Mouse (Mus musculus) lung, postnatal 25 days (tissue): ENCODE data around the gene Nrip1.

Source experiments
- DNase-seq: peaks from one replicate; pipeline ENCODE4 v3.0.0; 2022; ENCODE audit warnings: low spot score

Gene Nrip1

DNA sequence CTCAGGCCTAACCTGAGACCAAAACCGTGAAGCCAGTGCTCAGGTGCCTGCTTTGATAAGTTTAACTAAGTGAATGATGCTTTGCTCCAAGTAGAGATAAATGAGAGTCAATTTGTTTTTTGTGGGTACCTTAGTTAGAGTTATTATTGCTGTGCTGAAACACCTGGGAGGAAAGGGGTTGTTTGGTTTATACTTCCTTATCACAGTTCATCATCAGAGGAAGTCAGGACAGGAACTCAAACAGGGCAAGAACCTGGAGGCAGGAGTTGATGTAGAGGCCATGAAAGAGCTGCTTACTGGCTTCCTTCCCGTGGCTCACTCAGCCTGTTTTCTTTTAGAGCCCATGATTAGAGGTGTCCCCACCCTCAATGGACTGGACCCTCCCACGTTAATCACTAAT is 89.8 kb downstream of the Nrip1 start:
- no peak for DNase-seq

DNA sequence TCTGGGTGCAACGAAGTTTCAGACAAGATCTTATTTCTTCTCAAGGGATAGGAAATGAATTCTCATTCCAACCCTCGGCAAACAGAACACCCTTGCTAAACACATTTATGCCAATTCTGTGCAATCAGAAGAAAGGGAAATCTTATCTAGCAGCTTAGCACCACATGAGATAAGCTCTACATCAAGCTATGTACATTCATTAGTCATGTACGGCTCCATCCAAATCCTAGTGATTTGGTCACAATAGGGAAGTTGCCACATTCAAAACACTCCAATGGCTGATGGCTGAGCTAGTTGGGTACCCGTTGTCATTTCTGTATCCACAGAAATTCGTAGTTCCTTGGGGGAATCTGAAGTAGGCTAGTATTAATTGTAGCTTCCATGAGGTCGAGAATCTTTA is 91.8 kb downstream of the Nrip1 start:
- no peak for DNase-seq

DNA sequence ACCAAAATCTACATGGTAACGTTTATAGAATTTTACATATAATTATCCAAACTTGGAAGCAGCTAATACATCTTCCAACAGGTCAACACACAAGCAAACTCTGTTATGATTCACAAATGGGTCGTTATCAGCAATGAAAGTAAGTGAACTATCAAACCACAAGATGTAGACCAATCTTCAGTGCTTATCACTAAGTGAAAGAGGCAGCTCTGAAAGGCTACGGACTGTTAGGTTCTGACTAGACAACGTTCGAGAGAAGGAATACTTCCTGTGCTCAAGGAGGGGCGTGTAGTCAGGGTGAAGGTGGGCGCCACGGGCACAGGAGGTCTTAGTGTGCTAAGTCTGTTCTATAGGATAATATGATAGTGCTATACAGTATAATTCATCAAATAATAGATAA is 93.3 kb downstream of the Nrip1 start:
- DNase-seq, result no peak

DNA sequence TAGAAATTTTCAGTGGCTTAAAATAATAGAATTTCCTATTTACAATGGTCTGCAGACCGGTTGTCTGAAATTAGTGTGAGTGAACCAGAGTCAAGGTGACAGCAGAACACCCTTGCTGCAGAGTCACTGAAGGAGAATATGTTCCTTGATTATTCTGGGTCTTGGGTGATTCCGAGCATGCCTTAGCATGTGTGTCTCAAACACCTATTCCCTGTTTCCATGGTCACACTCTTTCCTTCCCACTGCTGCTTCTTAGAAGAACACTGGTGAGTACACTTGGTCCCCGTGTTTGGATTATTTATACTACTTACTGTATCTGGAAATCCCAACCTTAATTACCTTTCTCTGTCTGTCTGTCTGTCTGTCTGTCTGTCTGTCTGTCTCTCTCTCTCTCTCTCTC is 97.4 kb downstream of the Nrip1 start:
- DNase-seq, result no peak

DNA sequence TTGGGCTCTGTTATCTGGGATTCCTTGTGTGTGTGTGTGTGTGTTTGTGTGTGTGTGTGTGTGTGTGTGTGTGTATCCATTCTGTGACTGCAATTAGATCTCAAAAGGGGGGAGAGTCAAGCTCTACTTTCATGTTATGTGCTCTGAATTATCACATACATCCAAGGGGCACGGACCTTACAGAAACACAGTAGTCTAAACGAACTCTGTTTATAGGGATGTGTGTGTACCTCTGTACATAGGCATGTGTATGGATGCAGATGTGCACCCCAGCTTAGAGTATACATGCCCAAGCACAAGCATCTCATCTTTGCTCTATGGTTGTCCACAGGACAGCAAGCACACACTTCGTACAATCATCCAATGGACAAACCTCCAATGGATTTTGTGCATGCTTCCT is 98.0 kb downstream of the Nrip1 start:
- DNase-seq, result no peak

DNA sequence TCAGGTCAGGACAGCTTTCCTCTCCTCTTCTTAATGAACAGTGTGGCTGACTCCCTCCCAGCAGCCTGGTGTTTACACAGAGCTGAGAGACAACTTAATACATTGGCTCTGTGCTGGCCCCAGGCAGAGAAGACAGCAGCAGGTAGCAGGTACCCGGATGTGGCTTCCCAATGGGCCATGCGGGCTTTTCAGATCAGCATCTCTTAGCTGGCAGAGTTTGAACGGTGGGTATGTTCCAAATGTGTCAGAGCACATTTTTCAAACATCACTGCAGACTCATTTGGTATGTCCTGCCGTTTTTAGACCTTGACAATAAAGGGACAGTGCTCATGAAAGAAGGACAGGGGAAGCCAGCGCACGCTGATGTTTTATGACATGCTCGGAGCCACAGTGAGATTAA is 98.5 kb downstream of the Nrip1 start:
- no peak for DNase-seq

DNA sequence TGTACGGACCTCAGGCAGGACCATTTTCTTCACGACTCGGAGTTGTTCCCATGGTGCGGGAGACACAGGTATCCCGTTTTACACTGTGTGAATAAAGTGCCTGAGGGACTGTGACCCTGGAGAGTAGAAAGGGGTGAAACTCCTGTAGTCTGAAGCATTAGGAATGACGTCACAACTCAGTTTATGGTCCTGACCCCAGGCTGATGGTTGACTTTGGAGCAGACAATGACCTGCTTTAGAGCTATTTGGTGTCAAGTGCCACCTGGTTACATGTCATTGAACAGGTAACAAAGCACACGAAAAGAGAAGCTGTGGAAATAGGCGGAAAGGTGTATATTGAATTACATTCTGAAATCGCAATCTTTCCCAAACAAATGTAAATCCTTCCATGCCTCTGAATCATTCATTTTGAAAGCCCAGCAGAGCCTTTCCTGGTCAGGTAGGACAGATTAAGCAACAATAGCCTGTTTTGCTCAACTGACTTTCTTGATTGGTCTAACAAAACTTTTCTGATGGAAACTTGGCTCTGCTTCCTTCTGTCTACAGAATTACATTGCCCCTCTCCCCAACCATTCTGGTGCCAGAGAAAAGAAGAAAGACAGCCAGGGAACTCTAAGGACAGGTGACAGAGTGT is 106.9 kb downstream of the Nrip1 start:
- DNase-seq, result no peak

DNA sequence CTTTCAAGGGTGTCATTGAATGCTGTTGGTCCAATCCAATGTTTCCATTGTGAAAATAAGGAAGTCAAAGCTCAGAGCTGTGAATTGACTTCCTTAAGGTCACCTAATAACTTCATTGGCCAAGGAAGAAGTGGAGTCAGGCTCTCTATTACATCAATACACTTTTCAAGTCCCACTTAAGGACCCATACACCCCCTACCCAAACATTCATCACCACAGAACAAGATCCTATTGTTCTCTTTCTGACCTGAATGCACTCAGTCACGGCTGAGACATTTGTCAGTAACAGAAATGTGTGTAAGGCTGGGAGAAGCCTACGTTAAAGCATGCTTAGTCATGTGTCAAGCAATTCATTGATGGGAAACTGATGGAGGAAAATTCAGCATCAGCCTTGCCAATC is 107.8 kb downstream of the Nrip1 start:
- no peak for DNase-seq

DNA sequence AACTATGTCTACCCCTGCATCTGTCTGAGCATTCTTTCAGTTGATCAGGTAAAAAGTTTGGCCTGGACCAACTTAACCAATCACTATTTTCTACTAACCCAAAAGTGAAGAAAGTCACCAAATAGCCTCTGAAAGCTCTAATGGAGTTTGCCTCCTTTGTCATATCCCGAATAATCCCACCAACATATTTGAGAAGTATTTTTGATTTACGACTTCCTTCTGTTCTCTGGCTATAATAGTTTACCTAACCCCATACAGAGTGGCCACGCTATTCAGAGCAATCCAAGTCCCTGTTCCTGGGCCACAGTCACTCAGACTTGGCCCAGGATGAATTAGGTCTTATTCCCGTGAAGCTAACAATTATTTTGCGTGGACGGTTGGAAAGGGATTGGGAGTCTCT is 108.3 kb downstream of the Nrip1 start:
- DNase-seq, result no peak

DNA sequence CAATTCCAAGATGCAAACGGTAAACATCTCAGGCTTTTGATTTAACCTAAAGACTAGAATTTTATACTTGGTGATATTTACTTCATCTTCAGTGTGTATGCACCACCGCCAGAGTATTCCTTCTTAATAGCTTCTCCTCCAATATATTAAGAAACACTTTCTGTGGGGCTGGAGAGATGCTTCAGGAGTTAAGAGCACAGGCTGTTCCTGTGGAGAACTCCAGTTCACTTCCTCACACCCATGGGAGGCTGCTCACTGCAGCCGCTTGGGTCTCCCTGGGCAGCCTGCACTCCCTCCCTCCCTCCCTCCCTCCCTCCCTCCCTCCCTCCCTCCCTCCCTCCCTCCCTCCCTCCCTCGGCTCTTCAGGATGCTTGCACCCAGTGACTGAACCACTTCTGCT is 110.2 kb downstream of the Nrip1 start:
- no peak for DNase-seq

DNA sequence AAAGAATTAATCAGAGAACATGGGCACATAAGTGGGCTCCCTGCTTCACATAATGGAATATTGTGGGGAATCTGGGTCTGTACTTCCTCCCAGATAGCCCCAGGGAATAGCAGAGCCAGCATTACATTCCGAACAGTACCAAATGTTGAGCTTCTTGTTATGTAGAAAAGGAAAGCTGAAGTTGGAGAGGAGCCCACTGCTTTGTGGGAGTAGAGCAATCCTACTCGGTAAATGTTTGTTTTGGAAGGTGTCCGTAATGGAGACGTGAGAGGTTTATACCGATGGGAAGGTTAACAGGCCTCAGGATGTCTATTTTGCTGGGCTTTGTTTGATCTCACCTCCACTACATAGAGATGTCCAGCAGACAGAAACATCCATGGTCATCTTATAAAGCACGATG is 113.3 kb downstream of the Nrip1 start:
- DNase-seq, result peak; percentile 14

DNA sequence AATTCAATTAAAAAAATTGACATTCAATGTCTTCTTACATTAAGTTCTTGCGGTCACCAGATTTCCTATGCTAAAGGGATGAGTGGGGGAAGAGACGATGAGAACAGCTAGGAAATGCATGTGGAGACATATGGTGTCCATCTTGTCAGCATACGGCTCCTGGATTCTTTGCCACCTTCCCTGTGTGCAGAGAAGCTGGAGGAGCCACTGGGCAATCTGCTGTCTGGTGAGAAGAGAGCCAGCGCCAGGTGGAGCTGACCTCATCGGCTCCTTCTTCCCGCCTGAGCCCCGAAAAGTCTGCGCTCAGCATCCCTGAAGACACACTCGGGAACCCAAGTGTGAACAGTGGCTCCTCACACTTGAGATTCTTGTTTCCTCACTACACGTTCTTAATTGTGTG is 121.8 kb downstream of the Nrip1 start:
- no peak for DNase-seq

DNA sequence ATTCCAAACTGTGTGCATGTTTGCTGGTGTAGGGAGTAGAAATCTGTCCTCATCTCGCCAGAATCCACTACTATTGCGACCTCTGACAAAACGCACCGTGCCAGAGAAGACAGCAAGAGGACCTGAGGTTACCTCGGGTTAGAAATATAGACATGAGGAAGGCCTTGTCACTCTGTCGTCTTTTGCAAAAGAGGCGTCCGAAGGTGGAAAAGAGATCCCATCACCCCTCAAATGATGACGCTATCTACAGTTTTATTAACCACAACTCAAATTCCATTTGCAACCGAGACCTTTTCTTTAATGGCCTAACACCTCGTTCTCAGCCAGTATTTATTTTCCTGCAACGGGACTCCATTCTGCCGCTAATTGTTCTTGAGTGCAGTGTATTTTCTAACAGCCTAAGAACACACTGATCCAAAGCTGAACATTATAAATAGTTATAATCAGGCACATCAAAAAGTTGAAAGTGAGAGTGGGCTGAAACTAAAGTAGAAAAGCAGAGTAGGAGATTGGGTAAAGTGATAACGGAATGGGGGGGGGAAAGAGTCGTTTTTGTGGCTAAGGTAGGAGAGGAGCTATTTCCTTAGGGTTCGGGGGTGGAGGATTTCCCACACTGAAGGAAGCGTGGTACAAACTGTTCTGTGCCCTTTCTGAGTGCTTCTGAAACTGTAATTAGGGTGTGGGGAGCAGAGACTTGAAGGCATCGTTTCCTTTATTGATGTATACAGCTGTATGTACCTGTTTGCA is 124.1 kb downstream of the Nrip1 start:
- no peak for DNase-seq

DNA sequence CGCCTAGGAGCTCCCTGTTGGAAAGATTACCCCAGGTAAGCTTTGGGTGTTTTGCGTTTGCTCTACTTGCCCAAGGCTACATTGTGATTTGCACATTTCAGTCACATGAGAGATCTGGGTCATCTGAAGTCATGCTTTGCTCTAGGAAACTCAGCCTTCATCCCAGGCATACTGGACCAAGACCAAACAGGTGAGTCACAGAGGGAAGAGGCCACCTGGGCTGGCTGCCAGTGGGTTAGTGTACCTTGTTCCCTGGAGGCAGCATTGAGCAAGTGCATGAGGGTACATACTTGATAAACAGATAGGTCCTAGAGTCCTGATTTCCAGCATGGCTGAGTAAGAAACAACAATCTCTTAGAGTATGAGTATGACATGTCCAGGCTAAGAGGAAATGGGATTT is 130.8 kb downstream of the Nrip1 start:
- DNase-seq, result peak; percentile 58

DNA sequence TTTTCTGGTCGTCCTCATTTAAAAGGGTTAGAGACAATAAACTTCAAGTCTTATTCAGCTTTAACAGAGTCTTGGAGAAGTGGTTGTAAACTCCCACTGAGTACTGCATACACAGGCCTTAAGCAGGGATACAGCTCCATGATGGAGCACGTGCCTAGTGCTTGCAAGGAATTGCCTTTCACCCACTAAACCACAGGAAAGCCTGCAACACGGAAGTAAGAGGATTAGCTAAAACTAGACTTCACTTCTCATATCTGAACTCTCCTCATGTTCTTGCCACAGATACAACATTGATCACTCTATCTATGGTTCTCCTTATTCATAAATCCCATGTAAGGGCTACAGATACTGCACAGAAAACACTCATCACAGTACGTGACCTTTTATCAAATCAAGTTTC is 132.4 kb downstream of the Nrip1 start:
- no peak for DNase-seq

DNA sequence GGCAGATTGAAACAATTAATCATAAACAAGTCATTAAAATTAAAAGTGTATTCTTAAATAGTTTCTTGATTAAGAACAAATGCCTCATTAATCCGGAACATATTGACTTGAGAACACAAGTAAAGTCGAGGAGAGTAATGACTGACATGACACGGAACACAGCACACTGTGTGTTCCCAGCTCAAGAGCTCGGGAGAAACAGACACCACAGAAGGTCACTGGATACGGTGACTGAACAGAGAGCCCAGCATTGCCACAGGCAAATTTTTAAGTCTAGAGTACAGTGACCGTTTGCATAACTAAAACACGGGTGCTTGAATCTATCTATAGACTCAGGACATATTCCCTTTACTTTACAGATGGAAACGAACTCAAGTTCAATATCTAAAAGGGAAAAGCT is 134.3 kb downstream of the Nrip1 start:
- DNase-seq, result no peak

DNA sequence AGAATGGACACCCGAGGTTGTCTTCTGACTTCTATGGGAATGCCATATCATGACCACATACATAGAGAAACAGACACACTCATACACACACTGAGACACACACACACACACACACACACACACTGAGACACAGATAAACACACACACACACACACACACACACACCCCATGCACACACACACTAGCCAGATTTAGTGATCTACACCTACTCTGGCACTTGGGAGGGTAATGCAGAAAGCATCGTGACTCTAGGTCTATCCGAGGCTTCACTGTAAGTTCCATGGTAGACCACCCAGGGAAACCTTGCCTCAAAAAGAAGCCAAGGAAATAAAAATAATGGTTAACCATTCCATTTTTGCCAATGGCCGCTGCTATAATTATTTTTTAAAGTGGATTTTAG is 134.8 kb downstream of the Nrip1 start:
- no peak for DNase-seq
